Mouse (Mus musculus): ENCODE data around the gene Atp13a3.
"Not testable (repeated sequence)": the region's sequence is repeated elsewhere in the genome, so short reads cannot be mapped to it uniquely, and the experiment has no call there.

Atp13a3 gene

DNA sequence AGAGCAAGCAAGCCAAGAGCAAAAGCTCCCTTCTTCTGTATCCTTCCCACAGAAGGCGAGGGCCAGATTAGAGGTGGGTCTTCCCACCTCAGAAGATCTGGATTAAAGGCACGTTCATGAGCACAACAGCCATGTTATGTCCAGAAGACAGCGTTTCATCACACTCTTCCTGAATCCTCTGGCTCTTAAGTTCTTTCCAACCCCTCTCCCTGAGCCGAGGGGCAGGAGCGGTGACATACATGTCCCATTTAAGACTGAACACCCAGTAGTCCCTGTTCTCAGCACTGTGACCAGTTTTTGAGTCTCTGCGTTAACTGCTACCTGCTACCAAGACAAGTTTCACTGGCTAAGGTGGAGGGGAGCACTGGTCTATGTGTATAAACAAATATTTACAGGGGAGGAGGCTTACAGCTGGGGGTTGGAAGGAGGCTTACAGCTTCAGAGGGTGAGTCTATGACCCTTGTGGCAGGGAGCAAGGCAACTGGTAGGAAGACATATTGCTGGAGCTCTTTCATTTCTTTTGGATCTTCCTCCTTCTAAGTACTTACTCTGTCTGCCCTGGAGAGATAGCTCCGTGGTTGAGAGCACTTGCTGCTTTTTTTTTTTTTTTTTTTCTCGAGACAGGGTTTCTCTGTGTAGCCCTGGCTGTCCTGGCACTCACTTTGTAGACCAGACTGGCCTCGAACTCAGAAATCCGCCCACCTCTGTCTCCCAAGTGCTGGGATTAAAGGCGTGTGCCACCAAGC, at the start of gene Atp13a3:
Gene Atp13a3, minus strand, starts transcription at position 51 of the 746 bp plus-strand sequence.
- DNase-seq (ENCODE audit: low read depth, low spot score), result no peak

DNA sequence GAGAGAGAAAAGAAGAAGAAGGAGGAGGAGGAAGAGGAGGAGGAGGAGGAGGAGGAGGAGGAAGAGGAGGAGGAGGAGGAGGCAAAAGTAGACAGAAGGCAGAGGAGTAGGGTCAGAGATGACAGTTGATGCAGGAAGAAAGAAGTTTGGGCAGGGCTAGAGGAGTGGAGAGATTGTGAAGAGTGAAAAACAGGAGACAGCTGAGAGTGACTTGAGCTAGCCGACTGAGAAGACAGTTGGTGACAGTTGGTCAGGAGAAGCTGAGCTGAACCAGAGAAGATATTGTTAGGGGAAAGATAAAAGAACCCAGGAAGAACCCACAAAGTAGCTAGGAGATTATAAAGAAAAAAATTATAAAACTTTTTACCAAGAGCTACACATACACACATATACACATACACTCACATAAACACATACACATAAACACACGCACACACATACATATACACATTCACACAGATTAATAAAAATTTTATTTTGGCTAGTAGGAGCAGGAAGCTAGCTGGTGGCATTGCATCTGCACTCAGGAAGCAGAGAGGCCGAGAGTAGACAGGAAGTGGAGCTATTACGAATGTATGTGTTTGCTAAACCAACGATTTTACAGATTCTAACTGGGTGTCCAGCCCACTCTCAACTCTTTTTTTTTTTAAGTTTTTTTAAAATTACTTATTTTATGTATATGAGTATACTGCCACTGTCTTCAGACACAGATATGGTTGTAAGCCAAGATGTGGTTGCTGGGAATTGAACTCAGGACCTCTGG, 47.6 kb upstream of the Atp13a3 start:
- no peak for DNase-seq (ENCODE audit: low read depth, low spot score)

DNA sequence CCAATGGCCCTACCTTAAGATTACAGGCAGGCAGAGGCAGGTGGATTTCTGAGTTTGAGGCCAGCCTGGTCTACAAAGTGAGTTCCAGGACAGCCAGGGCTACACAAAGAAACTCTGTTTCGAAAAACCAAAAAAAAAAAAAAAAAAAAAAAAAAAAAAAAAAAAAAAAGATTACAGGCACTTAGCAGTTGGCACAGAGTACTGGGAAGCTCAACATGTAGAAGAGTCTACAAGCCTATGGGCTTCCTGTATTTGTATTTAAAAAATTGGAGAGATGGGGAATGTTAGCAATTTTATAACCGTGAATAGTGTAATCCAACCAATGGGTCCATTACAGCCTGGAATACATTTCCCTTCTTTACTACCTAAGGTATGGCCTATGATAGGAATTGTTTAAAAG, 45.4 kb upstream of the Atp13a3 start:
- not testable (repeated sequence) for DNase-seq (ENCODE audit: low read depth, low spot score)

DNA sequence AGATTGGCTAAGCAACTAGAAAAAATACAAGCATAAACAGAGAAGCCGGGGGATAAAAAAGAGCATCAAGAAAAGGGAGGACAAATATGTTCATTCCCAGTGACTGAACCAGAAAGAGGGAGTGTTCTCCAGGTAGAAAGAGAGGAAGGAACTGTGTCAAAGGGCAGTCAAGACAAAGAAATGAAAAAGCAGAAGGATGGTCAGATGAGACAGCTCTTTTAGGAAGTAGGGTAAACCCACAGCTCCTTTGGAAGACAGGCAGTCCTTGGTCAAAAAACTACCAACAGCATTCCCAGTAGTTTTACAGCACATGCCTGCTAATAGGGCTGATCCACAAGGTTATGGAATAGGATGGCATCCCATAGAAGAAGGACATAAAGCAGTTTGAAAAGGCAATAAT, 43.2 kb upstream of the Atp13a3 start:
- no peak for DNase-seq (ENCODE audit: low read depth, low spot score)

DNA sequence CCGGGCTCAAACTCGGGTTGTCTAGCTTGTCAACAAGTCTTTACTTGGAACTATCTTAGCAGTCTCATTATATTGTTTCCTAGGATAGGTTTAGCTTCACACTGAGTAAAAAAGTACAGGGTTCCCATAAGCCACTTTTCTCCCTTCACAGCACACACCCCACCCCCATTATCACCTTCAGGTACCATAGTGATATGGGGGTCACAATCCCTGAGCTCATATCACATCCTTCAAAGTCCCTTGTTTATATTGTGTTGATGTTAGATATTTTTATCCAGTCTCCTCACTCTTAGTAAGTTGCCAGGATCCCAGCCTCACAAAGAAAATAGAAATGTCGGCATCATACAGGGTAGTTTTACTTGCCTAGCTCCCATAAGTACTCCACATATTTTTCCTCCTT, 42.4 kb upstream of the Atp13a3 start:
- no peak for DNase-seq (ENCODE audit: low read depth, low spot score)

DNA sequence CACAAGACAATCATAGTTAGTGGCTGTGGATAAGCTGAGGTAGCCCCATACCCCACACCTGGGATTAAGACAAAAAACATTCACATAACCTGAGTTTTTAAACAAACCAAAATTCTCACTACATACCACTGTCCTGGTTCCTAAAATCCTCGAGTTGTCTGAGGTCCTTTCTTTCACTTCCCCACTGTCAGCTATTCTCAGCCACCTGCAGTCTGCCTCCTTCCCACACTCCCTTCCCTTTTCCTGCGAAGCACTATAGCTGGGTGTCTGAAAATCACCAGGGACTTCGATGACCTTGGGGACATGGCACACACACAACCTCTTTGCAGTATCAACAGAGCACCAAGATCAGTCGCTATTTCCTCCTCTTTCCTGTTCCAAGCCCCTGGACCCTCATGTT, 41.9 kb upstream of the Atp13a3 start:
- DNase-seq (ENCODE audit: low read depth, low spot score), result no peak

DNA sequence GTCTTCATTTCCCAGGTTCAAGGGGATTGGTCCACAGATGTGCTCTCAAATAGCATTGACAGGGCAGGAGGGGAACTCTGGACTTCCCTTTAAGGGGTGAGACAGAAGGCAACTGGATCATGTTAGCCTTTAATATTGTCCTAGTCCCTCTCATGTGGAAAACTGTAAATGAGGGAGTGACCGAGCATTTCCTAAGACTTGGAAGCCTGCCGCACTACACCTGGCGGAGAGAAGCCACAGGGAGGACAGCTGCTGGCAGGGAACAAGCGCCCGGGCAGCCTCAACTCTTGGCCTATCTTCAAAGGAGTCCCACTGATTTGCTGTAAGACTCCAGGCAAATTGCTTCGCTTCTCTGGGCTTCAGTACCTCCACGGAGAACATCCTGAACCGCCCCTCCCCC, 37.6 kb upstream of the Atp13a3 start:
- no peak for DNase-seq (ENCODE audit: low read depth, low spot score)

DNA sequence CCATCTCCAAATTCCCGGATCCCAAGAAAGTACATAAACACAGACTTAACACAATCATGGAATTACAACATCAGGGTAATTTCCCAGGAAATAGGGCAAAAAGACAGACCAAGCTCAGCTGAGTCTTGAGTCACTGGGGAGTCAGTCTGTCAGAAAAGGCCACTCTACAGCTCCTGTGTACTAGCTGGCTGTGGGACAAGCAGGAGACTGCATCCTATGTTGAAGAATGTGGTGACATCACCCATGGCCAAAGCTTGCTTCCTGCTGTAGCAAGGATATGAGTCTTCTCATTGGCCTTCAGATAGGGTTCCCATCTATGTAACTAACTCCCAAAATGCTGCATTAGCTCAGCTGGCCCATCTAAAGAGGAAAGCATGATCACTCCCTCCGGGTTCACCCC, 36.7 kb upstream of the Atp13a3 start:
- DNase-seq (ENCODE audit: low read depth, low spot score), result no peak

DNA sequence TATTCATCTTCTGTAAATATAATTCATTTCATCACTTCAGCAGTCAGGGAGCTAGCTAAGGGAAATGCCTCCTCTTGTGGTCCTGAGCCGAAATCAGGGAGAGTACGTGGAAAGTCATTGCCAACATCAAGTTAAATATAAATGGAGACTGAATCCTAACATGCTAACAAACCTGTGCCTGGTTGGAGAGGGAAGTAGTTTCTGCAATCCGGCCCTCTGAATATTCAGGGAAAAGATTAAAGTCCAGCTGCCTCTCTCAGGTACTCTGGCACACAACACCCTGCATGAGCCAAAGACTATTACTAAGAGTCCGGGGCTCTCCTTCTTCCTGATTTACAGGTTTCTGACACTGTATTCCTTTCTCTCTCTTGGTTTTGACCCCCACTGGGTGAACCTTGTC, 35.6 kb upstream of the Atp13a3 start:
- DNase-seq (ENCODE audit: low read depth, low spot score), result no peak

DNA sequence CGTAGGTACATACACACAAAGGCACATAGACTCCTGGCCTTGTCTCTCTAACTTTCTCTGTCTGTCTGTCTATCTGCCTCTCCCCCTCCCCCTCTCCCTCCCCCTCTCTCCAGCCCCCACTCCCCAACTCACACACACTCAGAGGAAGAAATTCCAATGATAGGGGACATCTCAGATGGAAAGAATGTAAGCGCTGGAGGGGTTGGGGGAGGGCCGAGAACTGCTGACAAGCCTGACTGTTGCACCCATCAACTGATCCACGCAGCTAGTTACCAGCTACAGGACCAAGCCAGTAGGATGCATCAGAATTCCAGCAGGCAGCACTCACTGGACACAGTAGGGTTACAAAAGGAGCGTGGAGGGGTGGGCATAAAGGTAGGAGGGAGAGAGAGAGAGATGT, 34.1 kb upstream of the Atp13a3 start:
- DNase-seq (ENCODE audit: low read depth, low spot score), result no peak

DNA sequence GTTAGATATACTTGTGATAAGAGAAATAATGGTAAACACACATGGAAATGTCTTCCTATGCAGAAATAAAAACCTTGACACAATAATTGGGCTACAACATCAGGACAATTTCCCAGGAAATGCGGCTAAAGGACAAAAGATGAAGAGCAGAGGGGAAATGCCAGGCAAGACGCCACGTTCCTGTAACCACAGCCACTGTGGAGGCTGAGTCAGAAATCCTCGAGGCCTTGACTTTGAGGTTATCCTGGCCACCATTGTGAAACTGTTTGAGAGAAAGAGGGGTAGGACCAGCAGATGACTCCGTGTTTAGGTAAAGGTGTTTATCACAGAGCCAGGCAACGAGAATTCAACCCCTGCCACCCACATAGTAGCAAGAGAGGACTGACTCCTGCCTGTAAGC, 33.6 kb upstream of the Atp13a3 start:
- no peak for DNase-seq (ENCODE audit: low read depth, low spot score)

DNA sequence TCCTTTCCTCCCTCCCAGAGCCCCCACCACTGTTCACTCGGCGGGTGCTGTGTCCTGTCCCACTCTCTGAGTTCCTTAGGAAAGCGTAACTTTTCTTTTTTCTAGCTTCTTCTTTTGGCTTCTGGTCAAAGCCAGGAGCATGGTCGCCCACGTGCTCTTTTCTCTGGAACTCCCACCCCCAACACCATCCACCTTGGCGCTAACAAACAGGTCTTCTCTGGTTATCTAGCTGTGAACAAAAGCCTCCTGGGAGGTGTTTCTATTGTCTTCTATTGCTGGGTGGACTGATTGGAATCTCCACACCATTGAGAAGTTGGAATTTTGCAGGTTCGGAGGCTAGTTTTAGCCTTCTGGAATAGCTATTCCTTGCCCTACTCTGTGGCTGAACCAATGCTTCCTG, 30.5 kb upstream of the Atp13a3 start:
- no peak for DNase-seq (ENCODE audit: low read depth, low spot score)

DNA sequence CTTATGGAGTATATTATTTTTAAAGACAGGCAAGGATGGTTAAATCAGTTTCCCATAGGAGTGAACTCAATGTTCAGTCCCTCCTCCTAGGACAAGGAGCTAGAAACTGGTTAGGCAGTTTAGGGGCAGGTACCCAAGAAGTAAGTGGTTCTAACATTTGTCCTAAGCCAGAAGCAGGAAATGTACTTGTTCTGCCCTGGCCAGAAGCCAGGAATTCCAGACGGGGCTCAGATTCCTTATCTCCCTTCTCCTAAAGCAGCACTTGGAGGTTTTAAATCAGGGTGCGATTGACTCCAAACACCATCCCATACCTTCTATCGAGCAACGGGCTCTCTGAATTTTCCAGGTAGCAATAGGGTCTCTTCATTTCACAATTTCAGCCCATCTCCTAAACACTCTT, 29.6 kb upstream of the Atp13a3 start:
- DNase-seq (ENCODE audit: low read depth, low spot score), result no peak

DNA sequence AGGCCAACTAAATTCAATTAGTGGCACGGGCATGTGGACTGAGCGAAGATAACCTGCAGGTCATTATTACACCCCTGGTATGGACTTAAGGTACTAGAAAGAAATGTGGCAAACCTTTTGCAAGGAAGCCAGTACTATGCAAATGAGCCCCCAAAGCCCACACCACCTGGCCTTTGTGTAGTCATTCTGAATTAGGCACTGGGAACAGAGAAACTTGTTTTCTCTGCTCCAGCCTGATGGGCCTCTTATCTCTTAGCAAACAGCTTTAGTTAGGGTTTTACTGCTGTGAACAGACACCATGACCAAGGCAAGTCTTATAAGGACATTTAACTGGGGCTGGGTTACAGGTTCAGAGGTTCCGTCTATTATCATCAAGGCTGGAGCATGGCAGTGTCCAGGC, 27.4 kb upstream of the Atp13a3 start:
- DNase-seq (ENCODE audit: low read depth, low spot score), result no peak

DNA sequence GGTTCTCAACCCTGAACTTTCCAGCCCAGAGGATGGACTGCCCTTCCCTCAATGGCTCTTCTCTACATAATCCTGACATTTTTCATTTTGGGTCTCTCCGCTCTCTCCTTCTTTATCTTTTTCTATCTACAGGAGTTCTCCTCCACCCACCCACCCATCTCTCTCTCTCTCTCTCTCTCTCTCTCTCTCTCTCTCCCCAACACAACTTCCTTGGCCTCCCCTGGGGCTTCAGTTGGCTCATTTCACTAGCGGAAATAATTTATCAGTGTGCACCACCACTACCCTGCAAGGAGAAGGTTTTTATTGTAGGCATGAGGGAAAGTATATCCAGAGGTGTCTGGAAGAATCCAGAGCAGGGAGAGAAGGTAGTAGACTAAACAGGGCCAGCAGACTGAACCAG, 26.3 kb upstream of the Atp13a3 start:
- no peak for DNase-seq (ENCODE audit: low read depth, low spot score)

DNA sequence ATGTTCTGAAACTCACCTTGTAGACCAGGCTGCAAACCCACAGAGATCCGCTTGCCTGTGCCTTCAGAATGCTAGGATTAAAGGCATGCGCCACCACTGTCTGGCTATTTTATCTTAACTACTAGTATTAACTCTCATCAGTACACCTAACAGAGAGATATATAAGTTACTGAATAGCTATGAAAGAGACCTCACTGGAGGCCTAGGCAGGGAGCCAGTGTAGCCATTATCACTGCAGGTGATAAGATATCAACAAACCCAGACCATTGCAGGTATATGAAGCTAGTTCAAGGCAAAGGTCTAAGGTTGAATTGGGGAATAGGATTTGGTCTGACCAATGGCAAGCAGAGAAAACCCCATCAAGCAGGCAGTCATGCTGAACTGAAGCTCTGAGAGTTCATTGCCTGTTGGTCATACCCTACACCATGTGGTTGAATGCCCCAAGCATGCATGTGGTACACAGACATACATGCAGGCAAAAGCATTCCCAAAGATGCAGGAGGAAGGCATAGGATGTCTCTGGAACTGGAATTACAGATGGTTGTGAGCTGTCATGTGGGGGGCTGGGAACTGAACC, 24.8 kb upstream of the Atp13a3 start:
- DNase-seq (ENCODE audit: low read depth, low spot score), result no peak

DNA sequence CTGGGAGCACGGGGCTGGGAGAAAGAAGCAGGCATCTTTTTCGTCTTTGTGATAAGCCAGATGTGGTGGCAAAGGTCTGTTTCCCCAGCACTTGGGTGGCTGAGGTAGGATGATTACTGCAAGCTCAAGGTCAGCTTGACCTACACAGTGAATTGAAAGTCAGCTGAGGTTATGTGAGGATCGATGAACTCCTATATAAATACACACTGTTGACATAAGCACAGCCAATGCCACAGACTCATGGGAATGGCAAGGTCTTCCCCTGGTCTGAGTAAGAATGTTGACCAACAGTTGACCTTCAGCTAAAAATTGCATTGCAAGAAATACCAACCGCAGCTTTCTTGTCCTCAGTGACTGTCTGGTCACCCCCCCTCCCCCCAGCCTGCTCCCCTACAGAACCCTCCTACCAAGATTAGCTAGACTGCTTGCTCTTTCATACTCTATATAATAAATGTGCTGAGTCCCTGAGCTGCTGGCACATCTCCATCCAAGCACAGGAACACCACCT, 23.0 kb upstream of the Atp13a3 start:
- no peak for DNase-seq (ENCODE audit: low read depth, low spot score)

DNA sequence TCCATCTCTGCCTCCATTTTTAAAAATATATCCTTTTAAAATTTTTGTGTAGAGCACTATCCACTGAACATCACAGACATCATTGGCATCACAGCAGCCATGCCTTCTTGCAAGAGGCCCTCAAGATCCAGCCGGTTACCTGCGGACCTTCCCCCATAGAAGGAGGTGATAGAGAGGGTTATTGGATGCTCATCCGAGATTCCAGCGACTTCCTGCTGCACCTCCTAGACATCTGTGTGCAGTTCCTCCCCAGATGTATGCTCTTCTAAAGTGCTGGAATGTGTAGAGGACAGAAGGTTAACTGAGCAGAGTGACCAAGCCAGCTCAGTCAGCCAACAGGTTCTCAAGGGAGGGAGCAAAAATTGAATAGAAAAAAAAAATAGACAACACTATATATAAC, 21.7 kb upstream of the Atp13a3 start:
- DNase-seq (ENCODE audit: low read depth, low spot score), result no peak

DNA sequence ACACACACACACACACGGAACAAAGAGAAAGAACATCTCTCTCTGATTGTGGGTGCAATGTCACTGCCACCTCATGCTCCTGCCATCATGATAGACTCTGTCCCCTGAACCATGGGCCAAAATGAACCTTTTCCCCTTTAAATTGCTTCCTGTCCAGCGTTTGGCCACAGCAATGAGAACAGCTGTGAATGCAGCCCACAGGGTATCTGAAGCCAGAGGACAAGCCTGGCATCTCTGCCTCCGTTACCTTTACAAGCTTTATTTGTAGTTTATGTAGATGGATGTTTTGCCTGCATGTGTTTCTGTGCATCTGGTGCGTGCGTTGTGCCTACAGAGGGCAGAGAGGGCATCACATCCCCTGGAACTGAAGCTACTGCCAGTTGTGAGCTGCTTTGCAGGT, 21.2 kb upstream of the Atp13a3 start:
- no peak for DNase-seq (ENCODE audit: low read depth, low spot score)

DNA sequence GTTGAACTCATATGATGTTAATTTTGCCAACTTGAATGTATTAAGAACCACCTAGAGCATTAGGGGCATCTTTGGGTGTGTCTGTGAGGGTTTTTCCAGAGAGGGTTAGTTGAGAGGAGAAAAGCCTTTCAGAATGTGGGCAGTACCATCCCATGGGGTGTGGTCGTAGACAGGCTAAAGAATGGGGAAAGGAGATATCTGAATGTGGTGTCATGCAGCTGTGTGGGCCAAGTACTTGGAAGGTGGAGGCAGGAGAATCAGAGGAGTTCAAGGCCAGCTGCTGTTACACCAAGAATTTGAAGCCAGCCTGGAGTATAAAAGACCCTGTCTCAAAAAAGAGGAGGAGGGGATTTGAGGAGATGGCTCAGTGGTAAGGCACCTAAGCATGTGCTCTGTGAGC, 20.2 kb upstream of the Atp13a3 start:
- DNase-seq (ENCODE audit: low read depth, low spot score), result no peak

DNA sequence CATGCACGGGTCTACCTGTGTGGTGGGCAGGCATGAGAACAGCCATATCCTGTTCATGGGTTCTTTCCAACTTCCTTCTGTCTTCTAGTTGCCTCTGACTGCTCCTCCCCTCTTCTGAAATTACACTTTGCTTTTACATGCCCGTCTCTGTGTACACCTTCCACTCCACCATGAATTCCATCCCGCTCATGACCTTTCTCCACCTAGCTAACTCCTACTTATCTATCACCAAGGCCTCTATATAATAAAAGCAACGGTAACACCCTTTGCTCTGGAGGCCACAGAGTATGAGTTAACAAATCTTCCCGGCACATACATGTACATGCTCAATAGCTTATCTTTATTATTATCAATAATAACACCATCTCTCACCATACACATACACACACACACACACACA, 18.3 kb upstream of the Atp13a3 start:
- no peak for DNase-seq (ENCODE audit: low read depth, low spot score)

DNA sequence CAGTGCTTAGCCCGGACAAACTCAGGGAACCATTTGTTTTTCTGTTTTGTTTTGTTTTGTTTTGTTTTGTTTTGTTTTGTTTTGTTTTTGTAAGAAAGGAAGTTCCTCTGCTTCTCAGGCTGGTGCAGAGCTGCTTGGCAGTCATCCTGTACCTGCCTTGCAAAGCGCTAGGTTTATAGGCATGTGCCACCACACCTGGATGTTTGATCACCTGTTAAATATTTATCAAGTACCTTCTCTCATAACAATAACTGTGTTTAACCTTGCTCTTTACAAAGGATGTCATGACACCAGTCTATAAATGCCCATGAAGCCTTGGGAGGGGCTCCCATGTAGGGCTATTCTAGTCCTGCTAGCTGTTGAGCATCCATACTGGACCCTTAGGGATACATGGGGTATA, 10.9 kb upstream of the Atp13a3 start:
- DNase-seq (ENCODE audit: low read depth, low spot score), result no peak

DNA sequence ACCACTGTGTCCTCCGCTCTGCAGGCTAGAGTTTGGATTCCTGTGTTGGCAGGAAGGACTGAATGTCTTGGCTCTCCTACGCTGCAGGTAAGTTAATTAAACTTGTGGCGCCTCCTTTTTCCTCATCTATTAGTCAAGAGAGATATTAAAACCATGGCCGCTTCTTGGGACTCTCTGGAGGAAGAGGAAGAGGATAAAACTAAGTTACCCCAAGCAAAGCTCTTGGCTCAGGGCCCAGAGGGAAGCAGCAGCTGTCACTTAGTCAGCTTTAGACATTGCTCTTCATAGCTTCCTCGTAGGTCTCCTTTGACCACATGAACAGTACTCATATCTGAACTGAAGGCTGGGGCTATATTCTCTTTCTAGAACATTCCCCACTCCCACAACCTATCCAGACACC, 10.5 kb upstream of the Atp13a3 start:
- no peak for DNase-seq (ENCODE audit: low read depth, low spot score)

All from CD4-positive helper T cell, adult 2 months (primary cell).